Mouse (Mus musculus) olfactory bulb, adult 2 months (tissue): ENCODE data around the gene Ccpg1os.

Source experiments
- CTCF ChIP-seq: fragments of 200-500 bp; IDR thresholded peaks from 2 replicates; pipeline ENCODE4 v1.5.1; 2012; ENCODE audit warnings: low read depth, mild to moderate bottlenecking, low read length, moderate library complexity; ENCODE audit not compliant: insufficient read depth
- POLR2A ChIP-seq: fragments of 200-500 bp; IDR thresholded peaks from 2 replicates; pipeline ENCODE4 v1.6.1; 2012; ENCODE audit warnings: mild to moderate bottlenecking, low read depth, low read length, moderate library complexity; ENCODE audit not compliant: insufficient read depth

- TF ChIP-seq CTCF (no peak), POLR2A (no peak)
These were observed 29.6 kb downstream of the Ccpg1os start for GRCm38 (mm10) chr9:72955546-72955945.
